Mouse (Mus musculus): ENCODE measurements around the gene Pafah1b3.

Pafah1b3 gene

GRCm38 (mm10) chr7:25246079-25246758, 51.6 kb downstream of the Pafah1b3 start:
- DNase-seq (ENCODE audit: inconsistent age in 2 of 2, low spot score in 1 of 2), result peak; percentile 54 to 78
